Mouse (Mus musculus) kidney, postnatal 0 days (tissue): Measurements from ENCODE around the gene Sik2. TPM values are rescaled to one million over a fixed set of nuclear protein-coding genes. Genes with fewer than 3 reads are reported as not detected.

Experiments used
- ATAC-seq: fragments of 200-750 bp; cut with Nextera tagmentation; replicated peaks from 2 replicates; pipeline ENCODE4 v1.8.0; 2017; ENCODE audit warnings: low read depth, moderate number of reproducible peaks, moderate TSS enrichment, moderate library complexity; ENCODE audit not compliant: low FRiP score
- DNase-seq: peaks from one replicate; pipeline ENCODE4 v3.0.0-alpha.2; 2016; ENCODE audit warnings: low spot score
- H3K27ac ChIP-seq: fragments of 300-500 bp; sonication (generic); 2 replicates; pipeline ENCODE4 v1.5.1; 2014; ENCODE audit warnings: mild to moderate bottlenecking
- H3K27me3 ChIP-seq: fragments of 300-500 bp; sonication (generic); 2 replicates; pipeline ENCODE4 v1.6.1; 2014; ENCODE audit warnings: low read length, mixed read lengths; ENCODE audit not compliant: insufficient read depth
- H3K36me3 ChIP-seq: fragments of 300-500 bp; sonication (generic); 2 replicates; pipeline ENCODE4 v1.6.1; 2014; ENCODE audit warnings: low read length, mixed read lengths; ENCODE audit not compliant: insufficient read depth
- H3K4me1 ChIP-seq: fragments of 300-500 bp; sonication (generic); replicated peaks from 2 replicates; pipeline ENCODE4 v1.6.1; 2014; ENCODE audit warnings: antibody characterized with exemption, low read length, mixed read lengths; ENCODE audit not compliant: insufficient read depth
- H3K4me2 ChIP-seq: fragments of 300-500 bp; sonication (generic); 2 replicates; pipeline ENCODE4 v1.6.1; 2014; ENCODE audit warnings: mild to moderate bottlenecking, low read length, moderate library complexity, mixed read lengths
- H3K4me3 ChIP-seq: fragments of 300-500 bp; sonication (generic); replicated peaks from 2 replicates; pipeline ENCODE4 v1.5.1; 2014; ENCODE audit warnings: low read depth, low read length
- H3K9ac ChIP-seq: fragments of 300-500 bp; sonication (generic); 2 replicates; pipeline ENCODE4 v1.6.1; 2014; ENCODE audit warnings: low read depth, low read length
- H3K9me3 ChIP-seq: fragments of 300-500 bp; sonication (generic); replicated peaks from 2 replicates; pipeline ENCODE4 v1.6.1; 2016; ENCODE audit warnings: low read length, inconsistent platforms, mixed read lengths
- CTCF ChIP-seq: IDR thresholded peaks from 2 replicates; pipeline ENCODE4 v1.5.1; 2016; ENCODE audit warnings: antibody characterized with exemption, low read depth, mild to moderate bottlenecking, moderate library complexity
- WGBS: fragments of 180-500 bp; shearing (Covaris S2); extraction: QIAGEN DNeasy Blood & Tissue Kit; methylation state at CpG from one replicate; pipeline ENCODE4 v1.1.7; 2014; 5-methylcytosine and 5-hydroxymethylcytosine counted together
- polyA plus RNA-seq: library from polyadenylated mRNA; unstranded; fragments of >200 nt; fragmentation: Nextera tagmentation; extraction: Ambion mirVana; gene quantifications from 2 replicates; pipeline ENCODE4 v1.2.1, GENCODE M21; 2015

Sik2 gene
- polyA plus RNA-seq, 1 experiment from 2014 or later: 12.5 TPM

DNA sequence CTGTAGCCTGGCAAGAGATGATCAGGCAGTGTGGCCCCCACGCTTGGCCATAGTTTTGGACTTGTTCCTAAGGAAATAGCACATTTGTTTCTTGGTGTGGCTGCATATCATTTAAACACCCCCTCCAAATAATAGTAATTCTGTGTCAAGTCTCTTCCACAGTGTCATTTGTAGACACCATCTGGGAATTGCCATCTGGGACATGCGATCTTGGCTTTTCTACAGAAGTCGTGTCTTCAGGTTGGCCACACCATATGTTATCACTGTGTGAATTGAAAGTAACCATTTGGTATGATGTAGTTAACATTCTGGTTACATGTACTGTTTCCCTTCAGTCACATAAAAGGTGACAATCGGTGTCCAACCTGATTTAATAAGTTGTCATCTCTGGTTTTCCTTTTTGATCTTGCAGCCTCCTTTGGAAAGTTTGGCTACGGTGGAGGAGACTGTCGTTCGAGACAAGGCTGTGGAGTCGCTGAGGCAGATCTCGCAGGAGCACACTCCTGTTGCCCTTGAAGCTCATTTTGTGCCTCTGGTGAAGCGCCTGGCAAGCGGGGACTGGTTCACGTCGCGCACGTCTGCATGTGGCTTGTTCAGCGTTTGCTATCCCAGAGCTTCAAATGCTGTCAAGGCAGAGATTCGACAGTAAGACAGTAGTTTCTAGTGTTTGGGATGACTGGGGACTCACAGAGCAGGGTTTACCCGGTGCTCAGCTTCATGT lies 147.6 kb downstream of the Sik2 start:
- Histone ChIP-seq H3K36me3 (peaks cover 54% of the 10 kb centered on the region), H3K9me3 (no peaks in the 10 kb centered on the region), H3K4me3 (no peak overlapping the region), H3K4me1 (no peaks in the 10 kb centered on the region), H3K27ac (no peak overlapping the region), H3K27me3 (no peaks in the 10 kb centered on the region), H3K4me2 (no peak overlapping the region), H3K9ac (no peak overlapping the region)
- TF ChIP-seq CTCF: no peak
- no peak for ATAC-seq
- DNase-seq: no peak
- WGBS: 91% methylated on average over 18 of the region's 18 CpGs

DNA sequence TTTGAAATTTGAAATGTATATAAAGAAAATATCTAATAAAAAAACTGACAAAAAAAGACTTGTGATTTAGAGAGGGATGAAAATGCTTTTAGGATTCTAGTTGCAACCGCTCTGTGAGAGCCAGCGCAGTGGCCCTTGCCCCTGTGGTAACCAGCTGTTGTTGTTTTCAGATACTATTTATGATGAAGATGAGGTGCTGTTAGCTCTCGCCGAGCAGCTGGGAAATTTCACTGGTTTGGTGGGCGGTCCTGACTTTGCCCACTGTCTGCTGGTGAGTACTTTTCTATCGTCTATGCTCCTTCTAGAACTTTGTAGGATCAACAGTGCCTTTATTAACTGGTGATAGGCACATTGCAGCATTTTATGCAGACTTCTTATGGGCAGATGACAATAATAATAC lies 150.2 kb downstream of the Sik2 start:
- Histone ChIP-seq H3K9me3 (no peaks in the 10 kb centered on the region), H3K27ac (no peak overlapping the region), H3K9ac (no peak overlapping the region), H3K36me3 (peaks cover 38% of the 10 kb centered on the region), H3K4me3 (no peak overlapping the region), H3K4me2 (no peak overlapping the region), H3K4me1 (0 out of 2 replicates have a peak, but pooled peaks cover 2% of the 10 kb centered on the region), H3K27me3 (no peaks in the 10 kb centered on the region)
- no peak for ATAC-seq
- DNase-seq: no peak
- TF ChIP-seq CTCF: no peak
- 72% methylated on average over 6 of the region's 6 CpGs for WGBS

DNA sequence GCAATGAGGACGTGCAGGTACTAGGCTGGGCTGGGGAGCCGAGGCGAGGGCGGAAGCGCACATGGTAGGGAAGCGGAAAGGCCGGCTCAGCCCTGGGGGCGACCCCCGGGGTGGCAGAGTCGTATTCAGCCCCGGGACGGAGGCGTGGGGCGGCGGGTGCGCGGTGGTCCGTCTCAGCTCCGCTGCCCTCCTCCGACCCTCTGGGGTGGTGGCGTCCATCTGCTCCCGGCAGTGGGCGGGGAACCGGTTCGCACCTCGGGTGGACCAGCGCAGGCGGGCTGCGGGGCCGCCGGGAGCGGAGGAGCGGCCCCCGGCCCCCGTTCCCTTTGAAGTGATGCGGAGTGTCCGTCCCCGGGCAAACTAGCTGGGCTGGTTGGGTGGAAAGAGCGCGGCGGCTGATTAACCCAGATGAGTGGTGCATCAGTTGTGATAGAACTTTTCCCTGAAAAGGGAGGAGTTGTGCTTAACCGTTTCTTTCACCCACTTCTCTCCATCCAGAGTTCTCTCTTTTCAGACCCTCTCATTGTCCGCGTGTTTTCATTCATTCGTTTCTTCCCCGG lies 151.7 kb downstream of the Sik2 start:
- Histone ChIP-seq H3K27me3 (no peaks in the 10 kb centered on the region), H3K4me1 (peaks cover 8% of the 10 kb centered on the region; the same call in 1 of the 2 replicates), H3K36me3 (peaks cover 26% of the 10 kb centered on the region), H3K4me3 (peak overlapping the region; percentile 82), H3K27ac (peak overlapping the region; percentile 79), H3K9me3 (no peaks in the 10 kb centered on the region), H3K4me2 (peak overlapping the region; percentile 91), H3K9ac (peak overlapping the region; percentile 84)
- under 1% methylated on average over 46 of the region's 46 CpGs for WGBS
- ATAC-seq (peak; percentile 68), DNase-seq (peak; percentile 17)
- TF ChIP-seq CTCF: no peak

DNA sequence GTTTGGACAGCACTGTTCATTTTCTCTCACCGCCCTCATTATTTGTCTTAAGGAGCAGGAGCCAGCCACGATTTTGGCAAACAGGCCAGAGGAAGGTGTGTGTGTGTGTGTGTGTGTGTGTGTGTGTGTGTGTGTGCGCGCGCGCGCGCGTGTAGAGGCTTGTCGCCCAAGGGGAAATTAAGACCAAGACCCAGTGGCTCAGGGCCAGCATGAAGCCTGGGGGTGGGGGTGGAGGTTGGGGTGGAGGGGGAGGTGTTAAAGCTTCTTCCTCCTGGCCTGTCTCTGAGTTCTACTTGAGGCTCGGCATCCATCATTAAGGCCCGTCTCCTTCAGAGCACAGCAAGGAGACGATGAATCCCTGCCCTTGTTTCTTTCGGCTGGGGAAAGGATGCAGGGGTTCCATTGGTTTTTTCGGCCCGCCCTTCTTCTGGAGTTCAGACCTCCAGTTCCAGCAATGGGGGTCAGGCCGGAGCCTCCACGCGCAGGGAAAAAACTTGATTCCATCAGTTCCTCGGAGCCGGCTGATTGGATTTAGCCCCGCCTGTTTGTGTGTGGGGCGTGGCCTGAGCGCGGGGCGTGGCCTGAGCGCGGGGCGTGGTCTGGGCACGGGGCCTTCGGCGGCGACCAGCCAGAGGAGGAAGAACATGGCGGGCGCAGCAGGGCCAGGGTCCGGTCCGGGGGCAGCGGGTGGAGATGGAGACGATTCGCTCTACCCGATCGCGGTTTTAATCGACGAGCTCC lies 152.4 kb downstream of the Sik2 start:
- WGBS: 1% methylated on average over 45 of the region's 45 CpGs
- Histone ChIP-seq H3K4me2 (peak overlapping the region; percentile 91), H3K4me3 (peak overlapping the region; percentile 82), H3K36me3 (peaks cover 19% of the 10 kb centered on the region), H3K27ac (peak overlapping the region; percentile 79), H3K9me3 (no peaks in the 10 kb centered on the region), H3K27me3 (no peaks in the 10 kb centered on the region), H3K4me1 (peaks cover 8% of the 10 kb centered on the region; the same call in 1 of the 2 replicates), H3K9ac (peak overlapping the region; percentile 84)
- peak; percentile 93 for DNase-seq
- TF ChIP-seq CTCF: no peak
- ATAC-seq: peak; percentile 89

DNA sequence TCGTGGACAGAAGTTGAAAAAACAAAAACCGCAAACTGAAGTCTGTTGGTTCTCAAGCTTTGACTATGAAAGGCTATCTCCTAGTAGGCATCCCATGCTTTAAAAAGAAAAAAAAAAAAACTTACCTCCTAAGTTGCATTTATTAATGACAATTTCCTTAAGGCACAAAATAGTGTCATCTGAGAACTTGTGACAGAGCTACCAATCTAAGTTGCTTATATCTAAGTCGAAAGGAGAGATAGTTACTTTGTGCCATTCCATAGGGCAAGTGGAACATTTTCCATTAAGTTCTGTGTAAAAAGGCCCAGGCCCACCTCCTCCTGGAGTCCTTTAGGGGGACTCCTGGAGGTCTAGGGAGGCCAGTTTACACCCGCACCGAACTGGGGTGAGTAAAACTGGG lies 153.1 kb downstream of the Sik2 start:
- no peaks in the 10 kb centered on the region for H3K27me3 ChIP-seq
- ATAC-seq (no peak), DNase-seq (no peak)
- WGBS: 61% methylated on average over 5 of the region's 5 CpGs
- no peak overlapping the region; the same call in 1 of the 2 replicates for H3K4me3 ChIP-seq
- no peak overlapping the region for H3K9ac ChIP-seq
- peaks cover 12% of the 10 kb centered on the region for H3K36me3 ChIP-seq
- H3K27ac ChIP-seq: peak overlapping the region; percentile 70; the same call in 1 of the 2 replicates
- H3K4me2 ChIP-seq: peak overlapping the region; percentile 91; the same call in 1 of the 2 replicates
- H3K4me1 ChIP-seq: peaks cover 8% of the 10 kb centered on the region; the same call in 1 of the 2 replicates
- H3K9me3 ChIP-seq: no peaks in the 10 kb centered on the region
- TF ChIP-seq CTCF: no peak

DNA sequence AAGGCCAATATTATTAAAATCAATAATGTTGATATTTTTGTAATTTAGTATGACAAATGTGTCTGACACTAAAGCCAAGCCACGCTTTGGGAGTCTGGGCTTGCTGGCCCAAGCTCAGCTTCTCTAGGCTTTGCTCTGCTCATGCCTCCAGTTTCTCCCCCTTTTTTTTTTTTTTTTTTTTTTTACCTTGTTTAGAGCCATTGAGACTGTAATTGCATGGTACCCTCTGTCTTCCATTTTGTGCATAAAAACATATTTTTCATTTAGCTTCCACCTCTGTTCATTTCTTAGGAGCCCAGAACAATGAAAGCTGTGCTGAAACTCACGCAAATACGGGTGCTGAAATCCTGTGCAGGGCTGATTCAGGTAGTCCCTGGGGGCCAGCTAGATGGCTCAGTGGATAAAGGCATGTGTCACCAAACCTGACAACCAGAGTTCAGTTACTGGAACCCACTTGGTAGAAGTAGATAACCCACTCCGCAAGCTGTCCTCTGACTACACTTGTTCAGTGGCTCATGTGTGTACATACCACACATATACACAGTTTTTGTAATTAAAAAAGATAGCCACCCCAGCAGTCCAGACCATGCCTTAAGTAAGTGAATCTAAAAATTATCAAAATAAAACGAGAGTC lies 153.6 kb downstream of the Sik2 start:
- WGBS: 91% methylated on average over 5 of the region's 5 CpGs
- no peak overlapping the region for H3K27ac ChIP-seq
- H3K27me3 ChIP-seq: no peaks in the 10 kb centered on the region
- peaks cover 8% of the 10 kb centered on the region for H3K4me1 ChIP-seq
- ATAC-seq (no peak), DNase-seq (no peak)
- TF ChIP-seq CTCF: no peak
- no peak overlapping the region for H3K4me3 ChIP-seq
- no peaks in the 10 kb centered on the region for H3K9me3 ChIP-seq
- H3K9ac ChIP-seq: no peak overlapping the region
- H3K36me3 ChIP-seq: peaks cover 7% of the 10 kb centered on the region
- no peak overlapping the region for H3K4me2 ChIP-seq
